Mouse (Mus musculus) bone marrow macrophage, adult 2 months (primary cell): ENCODE data around the gene Cdhr5. TPM values are rescaled to one million over a fixed set of nuclear protein-coding genes. Genes with fewer than 3 reads are reported as not detected.

Experiments used
- H3K27ac ChIP-seq: 2 replicates; pipeline ENCODE4 v1.5.1; 2012; ENCODE audit warnings: low read depth, low read length; ENCODE audit not compliant: insufficient read depth
- H3K4me1 ChIP-seq: 2 replicates; pipeline ENCODE4 v1.6.1; 2012; ENCODE audit warnings: low read length; ENCODE audit not compliant: control insufficient read depth, insufficient read depth
- H3K4me3 ChIP-seq: 2 replicates; pipeline ENCODE4 v1.5.1; 2012; ENCODE audit warnings: mild to moderate bottlenecking, low read length, moderate library complexity; ENCODE audit not compliant: insufficient read depth
- CTCF ChIP-seq: IDR thresholded peaks from 2 replicates; pipeline ENCODE4 v1.5.1; 2012; ENCODE audit warnings: low read depth, mild to moderate bottlenecking, low read length, moderate library complexity
- POLR2A ChIP-seq: IDR thresholded peaks from 2 replicates; pipeline ENCODE4 v1.6.1; 2012; ENCODE audit warnings: mild to moderate bottlenecking, low read depth, low read length, borderline replicate concordance
- polyA plus RNA-seq: library from polyadenylated mRNA; stranded (reverse); fragments of >200 nt; gene quantifications from 2 replicates; pipeline ENCODE4 v1.2.4, GENCODE M21; 2012; ENCODE audit not compliant: missing spikeins, insufficient read depth, insufficient read length

The Cdhr5 gene
- polyA plus RNA-seq = not detected in 2 replicates

DNA sequence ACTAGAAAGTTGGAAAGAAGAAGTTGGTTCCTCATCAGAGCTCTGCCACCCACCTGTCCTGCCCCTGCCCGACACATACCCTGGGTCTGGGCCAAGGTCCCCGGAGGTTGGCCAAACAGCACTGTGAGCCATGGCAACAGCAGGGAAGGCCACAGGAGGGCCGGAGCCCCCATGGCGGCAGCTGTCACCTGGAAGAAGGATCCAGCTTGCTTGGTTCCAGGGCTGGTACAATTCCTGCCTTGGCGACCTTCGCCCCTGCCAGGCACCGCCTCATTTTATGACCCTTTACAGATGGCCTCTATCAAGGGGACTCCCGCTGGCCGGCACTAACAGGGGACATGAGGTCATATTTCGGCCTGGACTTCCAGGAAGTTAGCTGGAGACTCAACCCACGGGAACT lies at the start of gene Cdhr5:
Gene Cdhr5, minus strand, starts transcription at position 241 of the 400 bp plus-strand sequence.
- no peaks in the 10 kb centered on the region for H3K4me1 ChIP-seq
- no peak within 1 kb of the TSS for H3K27ac ChIP-seq
- no peak within 1 kb of the TSS for H3K4me3 ChIP-seq
- TF ChIP-seq POLR2A (no peak), CTCF (no peak)

DNA sequence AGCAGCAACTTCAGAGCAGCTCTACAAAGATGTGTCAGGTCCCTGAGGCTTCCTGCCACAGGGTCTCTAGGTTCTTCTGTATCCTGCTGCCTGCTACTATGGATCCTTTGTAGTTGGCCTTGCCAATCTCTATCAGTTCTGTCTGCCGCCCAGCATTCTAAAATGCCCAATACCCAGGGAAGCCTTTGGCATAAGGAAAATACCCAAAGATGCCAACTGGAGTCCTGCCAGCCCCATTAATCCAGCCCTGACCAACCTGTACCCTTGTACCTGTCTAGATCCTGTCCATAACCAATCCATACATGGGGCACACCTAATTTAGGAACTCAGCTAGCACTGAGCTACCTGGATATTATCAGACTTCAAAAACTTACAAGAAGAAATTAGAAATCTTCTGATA lies 48.1 kb upstream of the Cdhr5 start:
- H3K4me3 ChIP-seq = no peak overlapping the region
- no peak overlapping the region for H3K27ac ChIP-seq
- H3K4me1 ChIP-seq = peaks cover 17% of the 10 kb centered on the region
- no peak for TF ChIP-seq POLR2A
- TF ChIP-seq CTCF = no peak

DNA sequence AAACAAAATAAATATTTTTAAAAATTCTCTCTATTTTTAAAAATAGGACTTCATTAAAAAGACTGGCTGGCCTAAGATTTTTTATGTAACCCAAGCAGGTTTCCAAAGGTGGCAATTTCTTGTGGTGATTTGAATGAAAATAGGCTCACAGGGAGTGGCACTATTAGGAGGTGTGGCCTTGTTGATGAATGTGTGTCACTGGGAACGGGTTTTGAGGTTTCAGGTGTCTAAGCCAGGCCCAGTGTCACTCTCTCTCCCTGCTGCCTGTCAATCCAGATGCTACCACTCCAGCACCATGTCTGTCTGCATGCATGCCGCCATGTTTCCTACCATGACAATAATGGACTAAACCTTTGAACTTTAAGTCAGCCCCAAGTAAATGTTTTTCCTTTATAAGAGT lies 42.9 kb upstream of the Cdhr5 start:
- Histone ChIP-seq H3K4me3 (no peak overlapping the region), H3K27ac (no peak overlapping the region), H3K4me1 (peaks cover 7% of the 10 kb centered on the region)
- TF ChIP-seq POLR2A (no peak), CTCF (no peak)

DNA sequence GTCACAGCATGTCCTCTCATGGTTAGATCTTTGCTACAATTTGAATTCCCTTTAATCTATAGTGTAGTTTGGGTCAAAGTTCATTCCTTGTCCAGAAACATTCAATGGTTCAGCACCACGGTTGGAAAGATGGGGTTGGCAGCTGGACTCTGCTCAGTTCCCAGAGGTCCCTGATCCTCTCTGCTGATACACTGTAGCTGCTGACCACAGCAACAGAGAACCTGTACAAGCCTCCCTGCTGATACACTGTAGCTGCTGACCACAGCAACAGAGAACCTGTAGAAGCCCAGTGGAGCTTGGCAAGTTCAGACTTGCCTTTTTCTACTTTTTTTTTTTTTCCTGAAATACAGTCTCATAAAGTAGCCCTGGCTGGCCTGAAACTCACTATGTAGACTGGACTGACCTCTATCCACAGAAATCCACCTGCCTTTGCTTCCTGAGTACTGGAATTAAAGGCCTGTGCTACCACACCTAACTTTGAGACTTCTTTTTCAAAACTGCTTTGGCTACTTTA lies 41.1 kb upstream of the Cdhr5 start:
- Histone ChIP-seq H3K4me3 (no peak overlapping the region), H3K4me1 (peaks cover 7% of the 10 kb centered on the region), H3K27ac (no peak overlapping the region)
- TF ChIP-seq CTCF = no peak
- TF ChIP-seq POLR2A = no peak

DNA sequence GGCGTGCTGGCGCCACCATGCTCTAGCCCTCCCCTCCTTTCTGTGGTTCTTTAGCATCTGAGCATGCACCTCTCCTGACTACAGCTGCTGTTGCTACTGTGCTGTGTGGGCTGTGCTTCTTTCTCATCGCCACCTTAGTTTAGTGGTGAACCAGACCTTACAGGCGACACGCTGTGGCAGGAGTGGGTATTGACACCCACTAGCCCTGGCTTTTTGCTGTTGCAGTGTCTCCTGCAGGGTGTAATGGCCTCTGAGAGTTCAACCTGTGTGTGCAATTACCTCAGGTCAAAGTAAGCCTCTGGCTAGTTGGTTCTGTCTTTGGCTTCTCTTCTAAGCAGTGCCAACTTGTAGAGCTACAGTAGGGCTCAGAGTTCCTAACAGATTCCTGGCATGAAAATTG lies 39.4 kb upstream of the Cdhr5 start:
- Histone ChIP-seq H3K4me1 (peaks cover 7% of the 10 kb centered on the region), H3K27ac (no peak overlapping the region), H3K4me3 (no peak overlapping the region)
- TF ChIP-seq CTCF (no peak), POLR2A (no peak)

DNA sequence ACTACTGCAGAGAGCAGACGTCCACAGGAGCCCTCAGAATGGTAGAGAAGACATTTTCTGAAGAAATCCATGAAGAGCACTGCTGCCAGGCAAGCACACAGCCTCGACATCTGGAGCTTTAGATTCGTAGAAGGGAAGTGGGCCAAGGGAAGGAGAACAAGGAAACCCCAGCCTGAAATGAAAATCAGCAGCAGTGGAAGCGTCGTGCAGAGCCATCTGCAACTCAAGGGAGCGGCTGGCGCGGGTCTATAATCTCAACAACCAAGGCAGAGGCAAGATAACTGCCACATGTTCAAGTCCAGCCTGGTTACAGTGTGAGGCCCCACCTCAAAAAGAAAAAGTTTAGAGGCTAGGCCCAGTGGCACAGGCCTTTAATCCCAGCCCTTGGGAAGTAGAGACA lies 38.5 kb upstream of the Cdhr5 start:
- no peak overlapping the region for H3K27ac ChIP-seq
- peaks cover 7% of the 10 kb centered on the region for H3K4me1 ChIP-seq
- H3K4me3 ChIP-seq = no peak overlapping the region
- no peak for TF ChIP-seq CTCF
- TF ChIP-seq POLR2A = no peak

DNA sequence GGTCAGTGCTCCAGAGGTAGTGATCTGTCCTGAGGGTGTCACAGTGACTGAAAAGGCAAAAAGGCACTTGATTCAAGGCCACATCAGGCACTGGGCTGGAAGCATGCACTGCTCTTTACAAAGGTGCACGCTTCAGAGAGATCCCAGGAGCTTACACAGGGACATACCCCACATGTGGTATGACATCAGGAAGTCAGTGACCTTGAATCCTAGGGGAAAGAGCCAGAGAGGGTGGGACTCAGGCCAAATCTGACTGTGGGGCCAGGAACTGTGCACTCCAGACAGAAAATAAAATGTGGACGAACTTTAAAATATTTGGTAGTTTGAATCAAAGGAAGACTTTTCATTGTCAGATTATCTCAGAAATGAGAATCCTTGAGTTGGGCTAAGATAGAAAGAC lies 37.8 kb upstream of the Cdhr5 start:
- no peak for TF ChIP-seq POLR2A
- no peak for TF ChIP-seq CTCF
- Histone ChIP-seq H3K27ac (no peak overlapping the region), H3K4me3 (no peak overlapping the region), H3K4me1 (peaks cover 12% of the 10 kb centered on the region)

DNA sequence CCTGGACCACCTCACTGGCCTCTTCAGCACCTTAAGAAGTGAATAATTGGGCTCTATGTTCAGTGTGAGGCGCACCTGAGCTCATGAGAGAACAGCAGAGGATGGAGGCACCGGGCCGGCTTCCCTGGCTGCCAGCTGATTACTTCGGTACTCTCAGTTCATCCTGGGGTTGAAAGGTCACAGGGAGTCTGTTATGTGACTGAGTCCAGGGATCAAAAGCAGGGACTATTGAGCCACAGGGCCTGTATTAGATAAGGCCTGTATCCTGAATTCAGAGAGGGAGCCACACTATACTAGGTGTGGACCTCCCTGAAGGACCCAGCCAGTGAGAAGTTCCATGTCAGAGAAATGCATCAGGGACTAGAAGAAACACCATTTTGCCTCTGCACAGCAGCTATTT lies 28.0 kb upstream of the Cdhr5 start:
- TF ChIP-seq CTCF (no peak), POLR2A (no peak)
- no peak overlapping the region for H3K27ac ChIP-seq
- peaks cover 13% of the 10 kb centered on the region for H3K4me1 ChIP-seq
- no peak overlapping the region for H3K4me3 ChIP-seq

DNA sequence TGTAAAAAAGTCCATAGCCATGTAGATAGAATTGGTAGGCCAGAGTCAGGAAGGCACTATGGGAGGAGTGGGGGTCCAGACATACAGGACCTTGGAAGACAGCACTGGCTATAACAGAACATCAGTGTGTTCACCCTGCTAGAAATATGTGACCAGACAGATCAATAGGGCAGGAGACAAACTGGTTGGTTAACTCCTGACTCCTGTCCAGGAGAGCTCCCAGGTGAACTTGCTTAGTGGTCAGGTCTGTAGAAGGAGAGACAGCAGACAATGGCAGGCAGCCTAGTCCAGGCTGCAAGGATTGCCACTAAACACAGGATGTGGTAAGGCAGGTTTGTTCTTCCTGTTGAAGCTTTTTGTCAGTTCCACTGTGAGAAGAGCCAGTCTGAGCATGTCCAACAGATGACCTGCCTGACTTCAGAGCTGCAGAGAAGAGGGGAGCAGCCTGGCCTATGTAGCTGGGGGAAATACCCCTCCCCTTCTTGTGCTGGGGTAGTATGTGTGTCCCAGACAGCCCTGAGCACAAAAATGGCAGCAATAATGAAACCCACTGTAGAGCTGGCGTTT lies 26.2 kb upstream of the Cdhr5 start:
- Histone ChIP-seq H3K4me3 (no peak overlapping the region), H3K27ac (no peak overlapping the region), H3K4me1 (no peaks in the 10 kb centered on the region)
- TF ChIP-seq CTCF (no peak), POLR2A (no peak)

DNA sequence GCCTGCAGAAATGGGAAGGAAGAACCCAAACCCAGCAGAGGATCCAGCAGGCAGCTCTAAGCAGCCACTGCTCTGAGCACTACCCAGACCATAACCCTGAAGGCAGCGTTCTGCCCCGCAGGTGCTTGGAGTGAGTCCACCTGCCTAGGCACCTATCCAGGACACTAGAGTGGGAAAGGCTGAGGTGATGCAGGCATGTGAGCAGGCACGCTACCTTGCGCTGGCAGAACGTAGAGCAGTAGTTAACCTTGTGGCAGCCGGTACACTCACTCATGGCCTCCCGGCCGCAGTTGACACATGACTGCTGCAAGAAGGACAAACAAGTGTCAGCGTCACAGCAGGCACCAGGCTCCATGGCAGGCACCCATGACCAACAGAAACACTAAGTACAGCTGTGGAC lies 24.8 kb upstream of the Cdhr5 start:
- Histone ChIP-seq H3K4me3 (no peak overlapping the region), H3K27ac (no peak overlapping the region), H3K4me1 (no peaks in the 10 kb centered on the region)
- TF ChIP-seq CTCF (no peak), POLR2A (no peak)
